Mouse (Mus musculus) ES-Bruce4 (cell line): ENCODE results near the gene Ugt1a6a. TPM values are rescaled to one million over a fixed set of nuclear protein-coding genes. Genes with fewer than 3 reads are reported as not detected.

Experiments used
- H3K27ac ChIP-seq: 2 replicates; pipeline ENCODE4 v1.5.1; 2012; ENCODE audit warnings: low read length, inconsistent platforms; ENCODE audit not compliant: insufficient read depth
- H3K27me3 ChIP-seq: 2 replicates; pipeline ENCODE4 v1.6.1; 2012; ENCODE audit warnings: mild to moderate bottlenecking, low read length, inconsistent platforms; ENCODE audit not compliant: control insufficient read depth, poor library complexity, insufficient read depth, severe bottlenecking
- H3K36me3 ChIP-seq: 2 replicates; pipeline ENCODE4 v1.6.1; 2012; ENCODE audit warnings: inconsistent platforms, mild to moderate bottlenecking, low read length, moderate library complexity; ENCODE audit not compliant: control insufficient read depth, poor library complexity, insufficient read depth, severe bottlenecking
- H3K4me1 ChIP-seq: one replicate; pipeline ENCODE4 v1.8.1; 2011; ENCODE audit warnings: low read length; ENCODE audit not compliant: control insufficient read depth, insufficient read depth
- H3K4me3 ChIP-seq: 2 replicates; pipeline ENCODE4 v1.5.1; 2011; ENCODE audit warnings: low read depth, mild to moderate bottlenecking, low read length
- H3K9ac ChIP-seq: 2 replicates; pipeline ENCODE4 v1.6.1; 2012; ENCODE audit warnings: low read depth, mild to moderate bottlenecking, inconsistent platforms; ENCODE audit not compliant: poor library complexity, severe bottlenecking
- H3K9me3 ChIP-seq: replicated peaks from 2 replicates; pipeline ENCODE4 v1.6.1; 2012; ENCODE audit warnings: mild to moderate bottlenecking, low read length, inconsistent platforms; ENCODE audit not compliant: control insufficient read depth, poor library complexity, insufficient read depth, severe bottlenecking
- CTCF ChIP-seq: IDR thresholded peaks from one replicate; pipeline ENCODE4 v1.8.1; 2011; ENCODE audit warnings: low read depth, low read length
- EP300 ChIP-seq: IDR thresholded peaks from 2 replicates; pipeline ENCODE4 v1.6.1; 2011; ENCODE audit warnings: low read depth, low read length; ENCODE audit not compliant: insufficient read depth
- POLR2A ChIP-seq: IDR thresholded peaks from one replicate; pipeline ENCODE4 v1.8.1; 2011; ENCODE audit warnings: low read length; ENCODE audit not compliant: insufficient read depth
- polyA plus RNA-seq: library from polyadenylated mRNA; stranded (reverse); fragments of >200 nt; gene quantifications from 2 replicates; pipeline ENCODE4 v1.2.4, GENCODE M21; 2011; ENCODE audit warnings: low read depth; ENCODE audit not compliant: missing spikeins, insufficient read depth, insufficient read length

The Ugt1a6a gene
- polyA plus RNA-seq, 1 experiment = not detected

DNA sequence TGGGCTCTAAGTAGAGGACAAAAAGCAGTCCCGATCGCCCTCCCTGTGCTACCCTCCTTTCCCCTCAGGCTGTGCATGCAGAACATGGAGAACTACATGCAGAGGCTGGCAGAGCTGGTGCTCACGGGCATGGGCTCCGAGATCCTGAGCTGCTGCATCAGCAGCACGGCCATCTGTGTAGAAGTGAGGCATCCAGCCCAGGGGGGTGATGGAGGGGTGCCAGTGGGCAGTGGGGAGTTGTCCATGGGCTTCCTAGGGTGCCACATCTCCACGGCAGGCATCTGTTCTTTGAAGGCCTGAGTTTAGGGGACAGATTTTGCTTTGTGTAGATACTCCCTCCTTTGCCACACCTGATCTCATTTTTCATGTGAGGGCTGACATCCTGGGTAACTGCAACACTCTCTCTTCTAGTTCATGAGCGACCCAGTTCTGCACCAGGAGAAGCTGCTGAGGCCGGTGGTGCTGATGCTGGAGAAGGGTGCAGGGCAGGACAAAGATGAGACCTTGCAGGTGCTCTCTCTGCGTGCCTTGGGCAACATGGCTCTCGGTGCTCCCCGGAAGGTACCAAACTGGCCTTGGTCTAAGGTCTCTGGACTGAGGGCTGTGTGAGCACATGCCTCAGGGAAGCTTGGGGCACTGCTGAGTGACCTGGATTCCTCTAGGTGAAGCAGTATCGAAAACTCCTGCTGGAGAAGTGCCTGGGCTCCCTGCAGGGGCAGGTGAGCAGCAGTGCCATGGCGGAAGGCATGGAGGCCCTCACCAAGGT, 121.6 kb downstream of the Ugt1a6a start:
- no peak for TF ChIP-seq EP300
- no peak for TF ChIP-seq CTCF
- TF ChIP-seq POLR2A = no peak
- Histone ChIP-seq H3K4me1 (no peaks in the 10 kb centered on the region), H3K9me3 (no peaks in the 10 kb centered on the region), H3K36me3 (no peaks in the 10 kb centered on the region), H3K27me3 (no peaks in the 10 kb centered on the region), H3K9ac (no peak overlapping the region), H3K27ac (no peak overlapping the region), H3K4me3 (no peak overlapping the region)

DNA sequence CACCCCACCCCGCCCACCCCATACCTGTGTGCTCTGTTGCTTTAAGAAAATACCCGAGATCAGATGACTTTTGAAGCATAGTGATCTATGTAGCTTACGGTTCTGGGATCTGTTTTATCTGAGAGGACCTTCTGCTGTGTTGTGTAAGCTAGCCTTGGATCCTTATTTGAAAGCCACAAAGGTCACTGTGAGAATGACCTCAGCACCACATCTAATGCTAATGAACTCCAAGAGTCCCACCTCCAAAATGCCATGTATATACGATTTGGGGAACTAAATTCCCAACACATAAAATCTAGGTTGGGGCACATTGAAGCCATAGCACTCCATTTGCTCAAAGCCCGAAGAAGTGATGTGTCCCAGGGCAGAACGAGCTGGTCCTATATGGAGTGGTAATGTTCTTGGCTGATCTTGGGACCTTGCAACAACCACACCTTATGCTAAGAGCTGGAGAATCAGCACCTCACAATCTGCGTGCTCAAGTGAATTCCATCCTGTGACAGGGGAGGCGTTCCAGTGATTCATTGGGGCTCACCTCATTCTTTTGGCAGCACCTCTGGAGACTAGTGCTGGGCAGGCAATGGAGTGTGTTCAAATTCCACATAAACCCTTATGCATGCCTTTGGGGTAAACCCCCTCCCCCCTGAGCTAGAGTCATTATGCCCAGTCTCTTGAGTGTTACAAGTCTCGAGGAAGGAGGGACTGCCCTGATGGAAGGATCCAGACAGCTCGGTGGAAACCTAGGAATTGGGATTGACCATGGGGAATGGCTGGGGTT, 122.5 kb downstream of the Ugt1a6a start:
- H3K4me1 ChIP-seq = no peaks in the 10 kb centered on the region
- no peaks in the 10 kb centered on the region for H3K9me3 ChIP-seq
- H3K4me3 ChIP-seq = no peak overlapping the region

DNA sequence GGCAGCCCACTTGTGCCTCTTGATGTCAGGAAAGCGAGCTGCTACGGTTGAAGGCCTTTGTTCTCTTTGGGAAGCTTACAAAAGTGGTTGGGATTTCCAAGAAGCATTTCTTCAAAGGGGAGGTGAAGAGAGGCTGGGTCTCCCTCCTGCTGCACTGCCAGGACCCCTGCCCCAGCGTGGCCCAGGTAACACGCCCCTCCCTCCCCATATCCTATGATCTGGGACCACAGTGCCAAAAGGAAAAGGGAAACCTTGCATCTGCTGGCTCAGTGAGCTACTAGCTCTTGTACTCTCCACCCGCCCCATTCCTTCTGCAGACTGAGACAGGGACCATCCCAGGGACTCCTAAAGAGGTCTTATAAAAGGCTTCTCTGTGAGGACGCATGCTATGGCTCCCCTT, 123.1 kb downstream of the Ugt1a6a start:
- no peak for TF ChIP-seq EP300
- no peak for TF ChIP-seq POLR2A
- TF ChIP-seq CTCF = no peak
- H3K27me3 ChIP-seq = no peaks in the 10 kb centered on the region
- H3K9ac ChIP-seq = no peak overlapping the region
- no peaks in the 10 kb centered on the region for H3K4me1 ChIP-seq
- H3K36me3 ChIP-seq = peaks cover 3% of the 10 kb centered on the region; the same call in 1 of the 2 replicates
- no peak overlapping the region for H3K27ac ChIP-seq
- H3K9me3 ChIP-seq = no peaks in the 10 kb centered on the region
- H3K4me3 ChIP-seq = no peak overlapping the region

More for the DNA sequence above, 122.5 kb downstream of the Ugt1a6a start:
- Histone ChIP-seq H3K9ac (no peak overlapping the region), H3K36me3 (no peaks in the 10 kb centered on the region), H3K27ac (no peak overlapping the region), H3K27me3 (no peaks in the 10 kb centered on the region)
- no peak for TF ChIP-seq CTCF
- no peak for TF ChIP-seq POLR2A
- TF ChIP-seq EP300 = no peak

DNA sequence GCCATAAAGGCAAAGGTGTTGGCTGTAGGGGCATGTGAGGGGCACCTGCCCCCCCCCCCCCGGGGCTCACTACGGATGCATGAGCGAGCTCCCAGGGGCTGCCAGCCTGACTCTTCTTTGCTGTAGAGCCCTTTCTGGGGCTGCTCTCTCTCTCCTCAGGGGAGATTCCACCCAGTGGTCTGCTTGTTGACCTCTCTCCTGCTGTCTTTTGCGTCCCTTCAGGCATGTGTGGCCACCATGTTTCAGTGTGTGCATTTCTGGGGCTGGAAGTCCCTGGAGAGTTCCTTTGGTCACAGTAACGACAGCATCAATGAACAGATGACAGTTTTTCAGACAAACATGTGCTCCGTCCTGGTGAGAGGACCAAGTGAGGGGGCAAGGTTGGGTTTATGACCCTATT, 123.8 kb downstream of the Ugt1a6a start:
- H3K27me3 ChIP-seq = no peaks in the 10 kb centered on the region
- H3K9ac ChIP-seq = no peak overlapping the region
- H3K4me1 ChIP-seq = no peaks in the 10 kb centered on the region
- no peaks in the 10 kb centered on the region for H3K9me3 ChIP-seq
- H3K4me3 ChIP-seq = no peak overlapping the region
- H3K27ac ChIP-seq = no peak overlapping the region
- H3K36me3 ChIP-seq = peaks cover 10% of the 10 kb centered on the region
- no peak for TF ChIP-seq POLR2A
- no peak for TF ChIP-seq EP300
- no peak for TF ChIP-seq CTCF

DNA sequence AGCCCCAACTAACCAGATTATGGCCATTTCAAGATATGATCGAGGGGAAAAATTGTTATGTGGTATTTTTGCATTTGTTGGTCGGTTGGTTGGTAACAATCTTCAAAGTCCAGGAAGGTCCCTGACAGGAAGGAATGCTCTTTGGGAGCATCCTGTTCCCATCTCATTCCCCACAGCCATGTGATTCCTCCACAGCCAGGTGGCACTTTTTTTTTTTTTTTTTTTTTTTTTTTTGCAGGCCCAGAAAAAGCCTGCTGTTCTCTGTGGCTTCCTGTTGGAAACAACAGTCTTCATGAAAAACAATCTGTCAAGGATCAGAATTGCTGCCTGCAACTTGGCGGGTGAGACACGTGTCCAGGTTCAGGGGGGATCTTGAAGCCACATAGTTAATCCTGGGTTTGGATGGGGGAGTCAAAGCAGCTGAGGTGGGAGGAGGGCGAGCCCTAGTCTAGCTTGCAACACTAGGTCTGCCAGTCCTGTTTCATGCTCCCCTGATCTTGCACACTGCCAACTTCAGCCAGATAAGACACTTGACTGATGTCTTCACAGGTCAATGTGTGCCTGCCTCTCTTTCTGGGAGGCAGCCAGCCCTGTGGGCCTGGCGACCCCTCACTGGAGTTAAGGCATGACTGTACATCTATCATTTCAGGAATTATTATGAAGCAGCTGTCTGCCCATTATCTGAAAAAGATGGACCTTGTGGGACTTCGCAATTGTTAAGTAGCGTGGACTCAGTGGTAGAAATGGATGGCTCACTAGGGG, 124.5 kb downstream of the Ugt1a6a start:
- no peaks in the 10 kb centered on the region for H3K27me3 ChIP-seq
- TF ChIP-seq EP300 (no peak), POLR2A (no peak), CTCF (no peak)
- no peak overlapping the region for H3K27ac ChIP-seq
- no peaks in the 10 kb centered on the region for H3K9me3 ChIP-seq
- H3K4me3 ChIP-seq = no peak overlapping the region
- H3K36me3 ChIP-seq = peaks cover 17% of the 10 kb centered on the region
- no peak overlapping the region for H3K9ac ChIP-seq
- no peaks in the 10 kb centered on the region for H3K4me1 ChIP-seq
